Mouse (Mus musculus): ENCODE data around the gene Ccl7.

DNA sequence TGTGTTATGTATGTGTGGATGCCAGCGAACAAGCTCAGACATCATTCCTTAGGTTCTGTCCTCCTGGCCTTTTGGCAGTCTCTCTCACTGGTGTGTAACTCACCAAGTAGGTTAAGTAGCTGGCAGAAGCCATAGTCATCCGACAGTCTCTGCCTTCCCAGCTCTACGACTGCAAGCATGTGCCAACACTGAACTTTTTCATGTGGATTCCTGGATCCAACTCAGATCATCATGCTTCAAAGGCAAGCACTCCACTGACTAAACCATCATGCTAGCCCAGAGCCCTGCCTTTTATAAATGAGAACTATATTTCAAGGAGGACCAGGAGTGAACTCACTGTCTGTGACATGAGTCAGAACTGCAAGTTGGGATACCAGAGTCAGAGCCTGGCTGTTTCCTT, 28.2 kb downstream of the Ccl7 start:
- TF ChIP-seq CTCF (IDR thresholded peaks at IDR 0.05; ENCODE audit: low read depth, low read length) (no peak), TAL1 (conservative IDR thresholded peaks at IDR 0.05; ENCODE audit: low read depth, low read length) (no peak), GATA2 (IDR thresholded peaks at IDR 0.05; ENCODE audit: borderline replicate concordance, low read depth, low read length) (no peak)
